Mouse (Mus musculus) stomach, postnatal 0 days (tissue): ENCODE results near the gene Vcl. TPM values are rescaled to one million over a fixed set of nuclear protein-coding genes. Genes with fewer than 3 reads are reported as not detected.
A peak's percentile ranks its signal among the peaks of the same experiment; 100 is the strongest.

Experiments used
- ATAC-seq: fragments of 200-750 bp; cut with Nextera tagmentation; 2 replicates; pipeline ENCODE4 v1.8.0; 2017; ENCODE audit not compliant: low FRiP score, low TSS enrichment
- DNase-seq: peaks from one replicate; pipeline ENCODE4 v3.0.0-alpha.2; 2016; ENCODE audit warnings: low spot score
- H3K27ac ChIP-seq: fragments of 300-500 bp; sonication (generic); replicated peaks from 2 replicates; pipeline ENCODE4 v1.5.1; 2014; ENCODE audit warnings: mild to moderate bottlenecking, control low read depth
- H3K27me3 ChIP-seq: fragments of 300-500 bp; sonication (generic); 2 replicates; pipeline ENCODE4 v1.6.1; 2014; ENCODE audit warnings: low read length; ENCODE audit not compliant: control insufficient read depth, insufficient read depth
- H3K36me3 ChIP-seq: fragments of 300-500 bp; sonication (generic); 2 replicates; pipeline ENCODE4 v1.6.1; 2014; ENCODE audit warnings: low read length, mixed read lengths; ENCODE audit not compliant: control insufficient read depth, insufficient read depth
- H3K4me1 ChIP-seq: fragments of 300-500 bp; sonication (generic); replicated peaks from 2 replicates; pipeline ENCODE4 v1.6.1; 2014; ENCODE audit warnings: antibody characterized with exemption; ENCODE audit not compliant: control insufficient read depth, insufficient read depth
- H3K4me2 ChIP-seq: fragments of 300-500 bp; sonication (generic); replicated peaks from 2 replicates; pipeline ENCODE4 v1.6.1; 2014; ENCODE audit warnings: low read depth, mild to moderate bottlenecking, control low read depth, moderate library complexity
- H3K4me3 ChIP-seq: fragments of 300-500 bp; sonication (generic); 2 replicates; pipeline ENCODE4 v1.5.1; 2014; ENCODE audit warnings: low read depth, low read length, control low read depth
- H3K9ac ChIP-seq: fragments of 300-500 bp; sonication (generic); 2 replicates; pipeline ENCODE4 v1.6.1; 2014; ENCODE audit warnings: mild to moderate bottlenecking, low read length, control low read depth, mixed read lengths
- H3K9me3 ChIP-seq: fragments of 300-500 bp; sonication (generic); 2 replicates; pipeline ENCODE4 v1.6.1; 2016; ENCODE audit warnings: low read length; ENCODE audit not compliant: control insufficient read depth
- CTCF ChIP-seq: IDR thresholded peaks from 2 replicates; pipeline ENCODE4 v1.5.1; 2016; ENCODE audit warnings: antibody characterized with exemption, low read depth, mild to moderate bottlenecking, moderate library complexity
- EP300 ChIP-seq: optimal IDR thresholded peaks from 2 replicates; pipeline ENCODE3; 2016; ENCODE audit warnings: antibody characterized with exemption
- WGBS: fragments of 180-500 bp; shearing (Covaris S2); extraction: QIAGEN DNeasy Blood & Tissue Kit; methylation state at CpG from one replicate; pipeline ENCODE4 v1.1.7; 2014; 5-methylcytosine and 5-hydroxymethylcytosine counted together
- polyA plus RNA-seq: library from polyadenylated mRNA; unstranded; fragments of >200 nt; fragmentation: Nextera tagmentation; extraction: Ambion mirVana; gene quantifications from 2 replicates; pipeline ENCODE4 v1.2.1, GENCODE M21; 2015

The Vcl gene
- polyA plus RNA-seq, 1 experiment from 2014 or later, result 54.5 TPM

GRCm38 (mm10) chr14:20985482-20985881 is 56.3 kb downstream of the Vcl start:
- Histone ChIP-seq H3K4me2 (no peak overlapping the region), H3K9ac (no peak overlapping the region), H3K27ac (no peak overlapping the region), H3K4me1 (no peaks in the 10 kb centered on the region), H3K27me3 (no peaks in the 10 kb centered on the region), H3K9me3 (no peaks in the 10 kb centered on the region), H3K36me3 (peaks cover 7% of the 10 kb centered on the region; the same call in 1 of the 2 replicates), H3K4me3 (no peak overlapping the region)
- WGBS, result 34% methylated on average over 3 of the region's 3 CpGs
- DNase-seq (no peak), ATAC-seq (no peak)
- TF ChIP-seq CTCF (no peak), EP300 (no peak)

GRCm38 (mm10) chr14:20991492-20991891 is 62.3 kb downstream of the Vcl start:
- 71% methylated on average over 1 of the region's 1 CpGs for WGBS
- no peaks in the 10 kb centered on the region for H3K4me1 ChIP-seq
- H3K4me2 ChIP-seq, result no peak overlapping the region
- H3K27me3 ChIP-seq, result no peaks in the 10 kb centered on the region
- no peaks in the 10 kb centered on the region for H3K9me3 ChIP-seq
- ATAC-seq (no peak), DNase-seq (no peak)
- no peaks in the 10 kb centered on the region; the same call in 1 of the 2 replicates for H3K36me3 ChIP-seq
- H3K27ac ChIP-seq, result no peak overlapping the region
- H3K9ac ChIP-seq, result no peak overlapping the region
- TF ChIP-seq CTCF (no peak), EP300 (no peak)
- H3K4me3 ChIP-seq, result no peak overlapping the region

- no peaks in the 10 kb centered on the region for H3K9me3 ChIP-seq
- H3K4me3 ChIP-seq, result no peak overlapping the region
- TF ChIP-seq CTCF, result peak; percentile 88
- no peak for TF ChIP-seq EP300
- ATAC-seq, result peak; percentile 73
- peaks cover 2% of the 10 kb centered on the region; the same call in 1 of the 2 replicates for H3K36me3 ChIP-seq
- H3K9ac ChIP-seq, result no peak overlapping the region
- no peaks in the 10 kb centered on the region for H3K27me3 ChIP-seq
- H3K27ac ChIP-seq, result no peak overlapping the region
- WGBS, result 30% methylated on average over 3 of the region's 3 CpGs
- H3K4me1 ChIP-seq, result no peaks in the 10 kb centered on the region
- peak; percentile 52 for DNase-seq
- no peak overlapping the region for H3K4me2 ChIP-seq
Measured at GRCm38 (mm10) chr14:20993067-20993691, 64.0 kb downstream of the Vcl start.

- DNase-seq, result no peak
- Histone ChIP-seq H3K27ac (no peak overlapping the region), H3K4me2 (no peak overlapping the region), H3K4me3 (no peak overlapping the region), H3K9ac (no peak overlapping the region), H3K4me1 (no peaks in the 10 kb centered on the region), H3K27me3 (no peaks in the 10 kb centered on the region), H3K9me3 (no peaks in the 10 kb centered on the region), H3K36me3 (peaks cover 7% of the 10 kb centered on the region; the same call in 1 of the 2 replicates)
- WGBS, result 70% methylated on average over 3 of the region's 3 CpGs
- no peak for ATAC-seq
- no peak for TF ChIP-seq CTCF
- TF ChIP-seq EP300, result no peak
Measured at GRCm38 (mm10) chr14:20994475-20994874, 65.3 kb downstream of the Vcl start.

GRCm38 (mm10) chr14:20995497-20995896 is 66.3 kb downstream of the Vcl start:
- TF ChIP-seq CTCF (no peak), EP300 (no peak)
- Histone ChIP-seq H3K9ac (no peak overlapping the region), H3K4me2 (no peak overlapping the region), H3K4me1 (no peaks in the 10 kb centered on the region), H3K27me3 (no peaks in the 10 kb centered on the region), H3K4me3 (no peak overlapping the region), H3K9me3 (no peaks in the 10 kb centered on the region), H3K27ac (no peak overlapping the region), H3K36me3 (peaks cover 7% of the 10 kb centered on the region; the same call in 1 of the 2 replicates)
- no peak for DNase-seq
- no peak for ATAC-seq
- 95% methylated on average over 2 of the region's 2 CpGs for WGBS

- Histone ChIP-seq H3K9me3 (no peaks in the 10 kb centered on the region), H3K4me1 (no peaks in the 10 kb centered on the region), H3K4me2 (no peak overlapping the region), H3K4me3 (no peak overlapping the region), H3K27me3 (no peaks in the 10 kb centered on the region), H3K27ac (no peak overlapping the region), H3K9ac (no peak overlapping the region), H3K36me3 (peaks cover 11% of the 10 kb centered on the region)
- DNase-seq, result no peak
- ATAC-seq, result no peak
- WGBS, result 55% methylated on average over 5 of the region's 5 CpGs
- TF ChIP-seq CTCF (no peak), EP300 (no peak)
Measured at GRCm38 (mm10) chr14:20996361-20996760, 67.2 kb downstream of the Vcl start.
